Mouse (Mus musculus) T-cell, adult 2 months (primary cell): Measurements from ENCODE around the gene Olfr1344.
"Not testable (repeated sequence)": the region's sequence is repeated elsewhere in the genome, so short reads cannot be mapped to it uniquely, and the experiment has no call there.

ENCODE experiments used
- DNase-seq: peaks from one replicate; pipeline ENCODE4 v3.0.0; 2022; ENCODE audit warnings: low spot score

Olfr1344 gene

DNA sequence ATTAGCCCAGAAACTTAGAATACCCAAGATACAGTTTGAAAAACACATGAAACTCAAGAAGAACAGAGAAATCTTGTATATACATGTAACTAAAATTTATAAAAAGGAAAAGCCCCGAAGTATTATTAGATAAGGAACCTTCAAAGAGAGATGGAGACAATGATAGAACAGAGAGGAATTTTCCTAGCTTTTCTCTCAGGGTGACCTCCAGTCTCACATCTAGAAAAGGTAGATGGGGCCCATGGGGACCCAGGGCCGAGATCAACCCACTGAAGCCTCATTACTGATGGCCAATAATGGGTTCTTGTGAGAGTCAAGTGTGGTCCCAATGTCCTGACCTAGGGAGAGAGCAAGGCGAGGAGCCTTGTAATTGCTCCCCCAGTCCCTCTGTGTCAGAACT is at the start of gene Olfr1344:
Olfr1344 (plus strand) TSS at position 301 of the 400 bp plus-strand sequence.
- no peak for DNase-seq

DNA sequence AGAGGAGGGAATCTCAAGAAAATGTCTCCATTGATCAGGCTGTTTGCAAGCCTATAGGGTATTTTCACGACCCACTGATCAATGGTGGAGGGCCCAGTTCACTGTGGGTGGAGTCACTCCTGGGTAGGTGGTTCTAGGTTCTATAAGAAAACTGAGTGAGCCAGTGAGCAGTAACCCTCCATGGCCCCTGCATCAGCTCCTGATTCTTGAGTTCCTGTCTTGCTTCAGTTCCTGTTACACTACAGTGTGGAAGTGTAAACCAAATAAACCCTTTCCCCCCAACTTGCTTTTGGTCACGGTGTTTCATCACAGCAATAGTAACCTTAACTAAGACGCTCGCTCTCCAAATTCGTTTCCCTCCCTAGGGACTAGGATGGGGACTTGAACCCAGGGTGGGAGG is 49.5 kb upstream of the Olfr1344 start:
- no peak for DNase-seq

DNA sequence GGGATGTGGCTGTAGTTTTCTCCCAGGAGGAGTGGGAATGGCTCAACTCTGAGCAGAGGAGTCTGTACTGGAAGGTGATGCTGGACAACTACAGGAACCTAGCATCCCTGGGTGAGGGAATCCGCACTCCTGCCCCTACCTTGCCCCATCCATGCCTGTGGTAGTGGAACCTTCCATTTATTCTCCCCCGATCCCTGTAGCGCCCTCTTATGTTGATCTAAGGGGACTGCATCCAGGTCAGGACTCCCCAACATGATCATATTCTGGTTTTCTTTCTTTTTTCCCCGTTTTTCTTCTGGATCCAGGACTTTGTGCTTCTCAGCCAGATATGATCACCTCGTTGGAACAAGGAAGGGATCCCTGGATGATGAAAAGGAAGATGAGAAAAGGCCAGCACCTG is 49.0 kb upstream of the Olfr1344 start:
- DNase-seq = no peak

DNA sequence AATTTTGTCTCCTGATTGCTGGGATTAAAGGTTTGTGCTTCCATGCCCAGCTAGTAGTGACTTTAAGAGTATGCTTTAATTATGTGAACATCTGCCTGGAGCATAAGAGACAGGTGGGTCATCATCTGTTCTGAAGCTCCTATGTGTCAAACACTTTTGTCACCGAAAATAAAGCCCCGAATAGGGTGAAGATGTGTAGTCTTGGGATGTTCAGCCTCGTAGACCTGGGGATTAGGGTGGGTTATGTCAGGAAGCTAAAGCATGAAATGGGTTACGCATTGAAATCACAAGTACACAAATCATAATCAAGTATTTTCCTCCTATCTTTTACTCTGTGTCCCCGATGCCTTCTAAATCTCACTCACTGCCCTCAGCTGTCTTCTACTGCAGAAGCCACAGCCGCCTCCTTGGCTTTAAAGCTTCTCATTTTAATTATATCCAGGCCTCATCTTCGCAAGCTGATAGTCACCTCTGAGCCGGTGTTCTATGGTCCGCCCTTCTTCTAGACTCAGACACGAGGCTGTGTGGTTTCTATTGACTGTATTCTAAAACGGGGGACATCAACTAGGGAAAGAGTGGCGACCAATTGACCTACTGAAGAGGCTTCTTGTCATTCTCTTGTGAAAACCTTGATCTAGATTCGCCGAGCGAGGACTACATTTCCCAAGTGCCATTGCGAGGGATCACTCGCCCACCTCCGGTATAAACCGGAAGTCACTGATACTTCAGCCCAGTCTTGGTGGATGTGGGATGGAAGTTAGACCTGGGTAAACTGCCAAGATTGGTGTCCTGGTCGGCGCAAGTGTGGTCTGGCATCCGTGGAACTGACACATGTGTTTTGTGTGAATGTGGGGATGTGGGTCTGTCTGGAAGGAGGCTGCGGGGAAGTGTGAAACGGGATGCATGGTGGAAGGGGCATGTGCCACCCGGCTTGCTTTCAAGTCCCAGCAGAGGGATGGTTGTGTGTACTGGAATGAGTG is 40.2 kb upstream of the Olfr1344 start, which contains the start of gene Smim17:
Smim17 (plus strand) TSS at position 720 of the 980 bp plus-strand sequence.
- DNase-seq = peak; percentile 65

DNA sequence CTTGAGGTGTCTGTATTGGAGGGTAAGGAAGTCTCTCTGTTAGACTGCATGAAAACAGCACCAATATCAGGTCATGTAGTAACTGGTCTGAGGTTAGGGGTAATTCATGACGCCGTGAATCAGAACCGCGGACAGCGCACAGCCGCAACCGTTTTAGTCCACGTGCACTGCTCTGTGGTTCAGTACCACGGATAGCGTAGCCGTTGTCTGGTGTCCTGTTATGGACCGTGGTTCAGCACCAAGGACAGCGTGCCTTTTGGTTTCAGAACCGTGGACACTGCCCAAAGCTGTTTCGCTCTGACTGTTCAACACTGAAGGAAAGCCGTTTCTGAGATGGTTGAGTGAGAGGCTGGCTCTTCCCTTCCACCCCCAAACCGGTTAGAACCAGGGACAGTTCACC is 28.4 kb upstream of the Olfr1344 start, which contains the start of gene Gm20715:
Gm20715 (plus strand) TSS at position 235 of the 400 bp plus-strand sequence.
- peak; percentile 29 for DNase-seq

DNA sequence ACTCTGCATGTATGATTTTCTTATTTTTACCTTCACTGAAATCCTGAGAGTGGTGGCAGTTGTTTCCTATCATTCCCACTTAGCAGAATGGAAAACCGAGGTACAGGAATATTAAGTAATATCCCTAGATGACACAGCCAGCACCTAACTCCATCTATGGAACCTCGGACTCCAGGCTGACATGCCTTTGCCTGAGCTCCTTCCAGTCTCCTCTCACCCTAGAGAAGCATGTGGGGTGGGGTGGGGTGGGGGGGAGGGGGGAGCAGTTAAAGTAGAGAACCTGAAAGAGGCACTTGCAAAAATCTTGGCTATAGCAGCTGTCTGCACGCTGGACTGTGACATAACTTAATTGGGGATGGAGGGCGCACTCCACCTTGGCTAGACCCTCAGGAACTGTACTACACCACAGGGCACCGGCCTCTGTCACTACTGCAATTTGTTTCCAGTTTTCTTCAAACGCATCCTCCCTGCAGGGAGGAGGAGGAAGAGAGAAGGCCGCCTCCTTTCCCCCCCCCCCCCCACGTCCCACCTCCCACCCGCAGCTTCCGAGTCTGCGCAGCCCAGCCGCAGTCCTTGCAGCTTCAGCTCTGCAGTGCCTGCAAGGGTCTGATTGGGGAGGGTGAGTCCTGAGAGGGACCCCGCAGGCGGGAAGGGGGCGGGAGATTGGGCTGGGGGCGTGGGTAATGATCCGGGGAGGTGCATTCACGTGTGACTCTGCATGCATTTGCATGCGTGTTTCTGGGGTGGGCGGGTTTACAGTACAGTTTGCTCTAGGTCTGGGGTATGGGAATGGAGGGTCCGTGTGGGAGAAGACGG is 23.7 kb upstream of the Olfr1344 start:
- DNase-seq = no peak

DNA sequence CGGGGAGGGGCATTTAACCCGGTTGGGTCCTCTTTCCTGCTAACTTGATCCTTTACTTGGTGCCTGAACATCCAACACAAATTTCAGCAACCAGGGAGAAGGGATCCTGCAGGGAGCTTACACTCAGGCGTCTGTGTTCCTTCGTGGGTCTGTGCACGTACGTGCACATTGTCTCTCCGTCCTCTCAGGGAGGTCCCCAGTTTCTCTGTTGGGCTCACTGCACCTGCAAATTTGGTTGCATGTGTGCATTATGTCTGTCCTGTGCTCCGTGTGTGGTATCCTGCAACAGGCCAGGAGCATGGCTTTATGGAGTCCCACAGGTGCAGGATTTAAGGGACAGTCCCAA is 23.1 kb upstream of the Olfr1344 start:
- no peak for DNase-seq

DNA sequence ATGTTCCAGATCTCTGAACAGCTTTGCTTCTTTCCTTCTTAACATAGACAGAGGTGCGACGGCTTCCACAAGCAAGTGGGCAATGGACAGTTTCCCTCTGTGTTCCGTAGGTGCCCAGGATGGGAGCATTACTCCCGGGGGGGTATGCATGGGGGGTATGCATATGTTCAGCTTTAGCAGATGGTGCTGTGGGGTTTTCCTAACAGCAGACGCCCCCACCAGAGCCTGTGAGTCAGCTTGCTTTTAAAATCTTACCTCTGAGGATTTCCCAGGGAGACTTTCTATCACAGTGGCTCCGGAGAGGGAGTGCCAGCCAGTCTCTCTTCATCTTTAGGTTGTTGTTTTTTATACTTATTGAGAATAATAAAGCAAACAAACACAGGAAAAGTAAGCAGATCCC is 18.6 kb upstream of the Olfr1344 start:
- DNase-seq = no peak

DNA sequence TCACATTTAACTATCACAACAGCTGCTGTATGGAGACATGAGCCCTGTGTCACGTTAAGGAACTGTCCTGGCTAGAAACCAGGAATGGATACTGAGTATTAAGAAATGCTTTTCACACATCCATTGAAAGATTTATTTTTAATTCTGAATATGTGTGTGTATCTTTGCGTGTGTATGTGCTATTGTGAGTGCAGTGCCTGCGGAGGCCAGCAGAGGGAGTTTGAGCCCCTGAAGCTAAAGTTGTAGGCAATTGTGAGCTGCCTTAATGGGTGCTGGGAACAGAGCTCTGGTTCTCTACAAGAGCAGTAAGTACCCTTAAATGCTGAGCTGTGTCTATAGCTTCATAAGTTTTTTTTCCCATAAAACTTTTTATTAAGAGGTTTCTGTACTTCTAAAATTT is 9.1 kb upstream of the Olfr1344 start:
- no peak for DNase-seq

DNA sequence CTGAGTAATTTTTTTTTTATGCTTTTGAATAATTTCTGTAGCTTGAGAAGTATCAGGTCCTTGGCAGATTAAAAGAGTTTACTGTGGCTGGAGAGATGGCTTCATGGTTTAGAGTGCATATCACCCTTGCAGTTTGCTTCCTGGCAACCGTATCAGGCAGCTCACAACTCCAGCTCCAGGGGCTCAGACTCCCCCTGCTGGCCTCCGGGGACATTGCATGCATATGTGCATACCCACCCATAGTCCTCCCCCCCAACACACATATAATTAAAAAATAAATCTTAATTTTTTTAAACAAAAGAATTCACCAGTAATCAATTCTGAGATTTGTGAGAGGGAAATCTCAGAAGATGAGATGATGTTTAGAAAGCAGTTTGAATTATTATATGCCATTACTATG is 8.1 kb upstream of the Olfr1344 start:
- DNase-seq = peak; percentile 25

DNA sequence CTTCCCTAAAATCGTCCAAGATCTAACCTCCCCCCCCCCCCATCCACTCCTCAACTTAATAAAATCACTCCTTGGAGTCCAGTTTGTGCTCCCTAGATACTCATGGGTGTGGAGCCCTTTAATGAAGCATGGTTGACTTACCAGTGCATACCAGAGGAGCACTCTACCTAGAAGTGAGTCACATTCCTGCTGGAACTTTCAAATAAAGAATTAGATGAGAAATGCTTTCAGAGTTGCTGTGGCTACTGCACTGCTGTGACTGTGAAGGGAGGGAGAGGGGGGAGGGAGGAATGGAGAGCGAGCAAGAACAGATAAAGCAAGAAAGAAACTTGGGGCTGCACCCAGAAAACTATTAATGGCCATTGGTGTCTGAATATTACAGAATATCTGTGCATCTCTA is 2.7 kb downstream of the Olfr1344 start:
- DNase-seq = no peak

DNA sequence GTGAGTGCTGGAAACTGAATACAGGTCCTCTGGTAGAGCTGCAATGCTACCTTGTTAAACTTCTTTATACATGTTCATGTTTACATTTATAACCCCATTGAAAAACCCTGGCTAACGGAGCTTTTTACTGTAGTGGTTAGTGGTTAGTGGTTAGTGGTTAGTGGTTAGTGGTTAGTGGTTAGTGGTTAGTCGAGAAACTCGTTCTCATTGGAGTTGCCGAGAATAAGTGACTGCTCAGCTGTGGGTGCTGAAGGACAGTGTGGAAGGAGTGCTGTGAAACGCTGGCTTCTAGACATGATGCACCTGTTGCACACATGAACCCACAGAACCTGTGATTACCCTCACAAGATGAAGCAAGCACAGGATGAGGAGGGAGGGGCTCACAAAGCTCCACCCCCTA is 9.3 kb downstream of the Olfr1344 start:
- DNase-seq = no peak

DNA sequence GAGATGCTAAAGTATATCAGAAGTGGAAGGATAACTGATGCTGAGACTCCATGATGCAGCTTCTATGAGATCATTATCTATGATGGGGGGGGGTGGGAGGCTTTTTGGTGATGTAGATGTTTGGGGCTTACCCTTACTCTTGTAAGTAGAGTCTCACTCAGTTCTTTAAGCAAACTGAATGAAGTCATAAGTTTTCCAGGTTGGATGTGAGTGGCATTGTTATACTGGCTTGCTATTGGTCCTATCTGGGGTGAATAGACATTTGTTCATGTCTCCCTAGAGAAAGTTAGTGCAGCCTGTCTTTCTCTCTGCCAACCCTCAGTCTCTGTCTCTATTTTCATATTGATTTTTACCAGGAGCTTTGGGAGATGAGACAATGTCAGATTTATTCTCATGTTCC is 17.4 kb downstream of the Olfr1344 start, which contains the start of gene Olfr1336:
Olfr1336 (plus strand) TSS at position 301 of the 400 bp plus-strand sequence.
- no peak for DNase-seq

DNA sequence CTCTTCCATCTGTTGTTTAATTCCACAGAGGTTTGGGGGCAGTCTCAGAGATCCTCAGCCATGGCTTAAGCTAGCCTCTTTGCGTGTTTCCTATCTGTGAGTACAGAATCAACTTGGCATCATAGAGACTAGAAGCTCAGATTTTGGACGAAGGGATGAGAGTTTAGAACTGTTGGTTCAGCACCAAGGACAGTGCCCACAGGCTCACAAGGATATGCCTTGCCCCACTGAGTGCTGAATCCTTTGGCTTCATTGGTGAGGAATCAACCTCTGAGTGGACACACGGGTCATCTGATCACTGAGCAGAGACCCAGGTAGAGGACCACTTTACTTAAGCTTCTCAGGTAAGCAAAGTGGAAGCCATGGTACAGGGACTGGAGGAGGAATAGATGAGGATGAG is 17.9 kb downstream of the Olfr1344 start:
- no peak for DNase-seq

DNA sequence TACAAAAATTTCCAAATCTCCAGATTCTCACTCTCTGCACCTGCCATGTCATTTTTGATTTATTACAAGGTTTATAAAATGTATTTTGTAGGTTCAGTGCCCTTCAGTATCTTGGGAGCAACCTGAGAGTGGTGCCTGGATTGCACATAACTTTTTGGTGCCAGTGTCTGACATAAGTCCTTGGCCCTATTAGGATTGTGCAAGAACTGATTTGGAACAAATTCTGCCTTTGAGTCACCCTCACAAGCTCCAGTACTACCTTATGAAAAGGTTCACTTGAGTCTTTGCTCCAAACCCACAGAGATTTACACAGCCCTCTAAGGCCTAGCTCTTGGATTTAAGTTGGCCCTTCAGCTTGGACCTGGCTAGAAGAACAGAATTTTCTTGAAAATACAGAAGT is 28.5 kb downstream of the Olfr1344 start, which contains the start of gene Olfr1346:
Olfr1346 (plus strand) TSS at position 151 of the 400 bp plus-strand sequence.
- DNase-seq = no peak

DNA sequence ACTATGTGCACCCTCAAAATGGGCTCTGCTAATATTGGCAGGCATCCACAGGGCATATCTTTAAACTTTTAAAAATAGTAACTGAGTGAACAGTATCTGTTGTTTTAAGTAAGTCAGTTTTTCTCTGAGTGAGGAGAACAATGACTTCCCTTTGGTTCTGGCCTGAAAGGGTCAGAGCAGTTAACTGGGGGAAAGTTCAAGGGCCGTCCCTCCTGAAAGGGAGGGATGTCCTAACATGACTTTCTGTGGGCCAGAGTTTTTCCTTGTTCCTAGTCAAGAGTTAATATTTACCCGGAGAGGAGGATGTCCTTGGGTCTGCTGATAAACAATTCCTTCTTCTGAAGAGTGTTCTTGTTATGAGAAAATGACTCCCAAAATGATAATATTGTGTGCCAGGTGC is 39.1 kb downstream of the Olfr1344 start:
- not testable (repeated sequence) for DNase-seq

DNA sequence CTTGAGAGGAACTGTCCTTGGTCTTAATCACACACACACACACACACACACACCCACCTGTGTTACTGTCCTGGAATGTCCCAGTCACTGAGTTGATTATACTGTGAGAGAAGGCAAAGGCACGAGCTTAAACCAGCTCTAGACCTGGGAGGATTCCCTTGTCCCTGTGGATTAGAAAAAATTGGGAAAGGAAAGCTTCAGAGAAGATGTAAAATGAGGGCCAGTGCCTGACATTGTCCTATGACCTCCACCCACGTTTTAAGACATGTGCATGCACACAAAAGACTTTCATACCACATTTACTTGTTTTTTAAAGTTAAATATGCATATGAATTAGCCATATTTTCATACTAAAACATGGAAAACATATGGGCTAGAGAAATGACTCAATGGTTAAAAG is 48.4 kb downstream of the Olfr1344 start, which contains the start of gene Olfr5:
Olfr5 (minus strand) TSS at position 101 of the 400 bp plus-strand sequence.
- DNase-seq = no peak
